Mouse (Mus musculus) mature B cell (primary cell): ENCODE results near the gene Dgcr8.

Experiments used
- in situ Hi-C: fragments of 300-500 bp; cut with MboI; formaldehyde crosslinking; loops from 2 replicates; pipeline ENCODE4 v1.14.3; 2019

The Dgcr8 gene

GRCm38 (mm10) chr16:18249364-18249967, 39.6 kb downstream of the Dgcr8 start:
- in situ Hi-C loops = no loop called here

- in situ Hi-C loops = no loop called here
These were observed 40.3 kb downstream of the Dgcr8 start, which contains the start of the genes Trmt2a and Ranbp1 for GRCm38 (mm10) chr16:18248433-18249363. Gene Trmt2a (plus strand): TSS chr16:18248679. Gene Ranbp1 (minus strand): TSS chr16:18248732.

- in situ Hi-C loops = no loop called here
These were observed 41.3 kb downstream of the Dgcr8 start for GRCm38 (mm10) chr16:18247521-18248399.

- in situ Hi-C loops = no loop called here
These were observed 47.5 kb downstream of the Dgcr8 start for GRCm38 (mm10) chr16:18241581-18241980.

GRCm38 (mm10) chr16:18236676-18237501, 52.2 kb downstream of the Dgcr8 start:
- in situ Hi-C loops = no loop called here

GRCm38 (mm10) chr16:18235389-18236065, 53.5 kb downstream of the Dgcr8 start:
- in situ Hi-C loops = no loop called here

GRCm38 (mm10) chr16:18234671-18235388, 54.2 kb downstream of the Dgcr8 start, which contains the start of gene Zdhhc8:
Gene Zdhhc8 (minus strand): TSS chr16:18235136.
- in situ Hi-C loops = no loop called here

- in situ Hi-C loops = no loop called here
These were observed 55.0 kb downstream of the Dgcr8 start for GRCm38 (mm10) chr16:18233919-18234670.

GRCm38 (mm10) chr16:18233451-18233850, 55.6 kb downstream of the Dgcr8 start:
- in situ Hi-C loops = no loop called here

- in situ Hi-C loops = no loop called here
These were observed 57.6 kb downstream of the Dgcr8 start for GRCm38 (mm10) chr16:18231451-18231850.

GRCm38 (mm10) chr16:18231047-18231446, 58.0 kb downstream of the Dgcr8 start:
- in situ Hi-C loops = no loop called here

GRCm38 (mm10) chr16:18230617-18231016, 58.4 kb downstream of the Dgcr8 start:
- in situ Hi-C loops = no loop called here

- in situ Hi-C loops = no loop called here
These were observed 59.4 kb downstream of the Dgcr8 start for GRCm38 (mm10) chr16:18229622-18230021.

GRCm38 (mm10) chr16:18228856-18229255, 60.2 kb downstream of the Dgcr8 start:
- in situ Hi-C loops = no loop called here

GRCm38 (mm10) chr16:18227897-18228422, 61.1 kb downstream of the Dgcr8 start:
- in situ Hi-C loops = no loop called here

- in situ Hi-C loops = no loop called here
These were observed 61.9 kb downstream of the Dgcr8 start for GRCm38 (mm10) chr16:18227187-18227586.

- in situ Hi-C loops = no loop called here
These were observed 66.9 kb downstream of the Dgcr8 start for GRCm38 (mm10) chr16:18222188-18222587.

GRCm38 (mm10) chr16:18221543-18221898, 67.5 kb downstream of the Dgcr8 start:
- in situ Hi-C loops = no loop called here
